Mouse (Mus musculus) splenic B cell, adult 2 months (primary cell): ENCODE measurements around the gene Sccpdh.
"Not testable (repeated sequence)": the region's sequence is repeated elsewhere in the genome, so short reads cannot be mapped to it uniquely, and the experiment has no call there.

Experiments
- DNase-seq: peaks from one replicate; pipeline ENCODE4 v3.0.0-alpha.2; 2011; ENCODE audit warnings: low read depth, low spot score
- H3K27me3 ChIP-seq: 2 replicates; pipeline ENCODE4 v1.6.1; 2012; ENCODE audit warnings: mild to moderate bottlenecking, low read length, moderate library complexity, mixed read lengths; ENCODE audit not compliant: control insufficient read depth, poor library complexity, insufficient read depth, severe bottlenecking
- H3K36me3 ChIP-seq: 2 replicates; pipeline ENCODE4 v1.6.1; 2012; ENCODE audit warnings: mild to moderate bottlenecking, low read length, moderate library complexity, mixed read lengths; ENCODE audit not compliant: control insufficient read depth, poor library complexity, insufficient read depth, severe bottlenecking

Sccpdh gene

GRCm38 (mm10) chr1:179648678-179649077, 19.3 kb upstream of the Sccpdh start:
- not testable (repeated sequence) for H3K27me3 ChIP-seq, H3K36me3 ChIP-seq, DNase-seq

DNA sequence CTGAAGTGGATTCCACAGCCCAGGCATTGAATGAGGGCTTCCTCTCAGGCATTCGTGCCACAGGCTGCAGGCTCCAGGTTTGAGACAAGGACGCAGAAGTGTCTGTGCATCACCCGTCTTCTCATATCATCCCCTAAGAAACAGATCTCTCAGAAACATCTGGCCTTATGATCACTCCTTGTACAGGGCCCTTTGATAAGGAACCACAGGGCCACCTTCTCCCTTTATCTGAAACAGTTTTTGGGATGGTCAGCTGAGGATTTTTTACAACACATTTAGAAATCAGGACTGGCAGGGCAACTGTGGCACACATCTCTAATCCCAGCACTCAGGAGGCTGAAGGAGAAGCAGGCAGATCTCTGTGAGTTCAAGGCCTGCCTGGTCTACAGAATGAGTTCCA, 18.7 kb upstream of the Sccpdh start:
- no peak for DNase-seq
- Histone ChIP-seq H3K36me3 (no peaks in the 10 kb centered on the region), H3K27me3 (no peaks in the 10 kb centered on the region; the same call in 1 of the 2 replicates)

GRCm38 (mm10) chr1:179650284-179650683, 17.7 kb upstream of the Sccpdh start:
- no peak for DNase-seq

DNA sequence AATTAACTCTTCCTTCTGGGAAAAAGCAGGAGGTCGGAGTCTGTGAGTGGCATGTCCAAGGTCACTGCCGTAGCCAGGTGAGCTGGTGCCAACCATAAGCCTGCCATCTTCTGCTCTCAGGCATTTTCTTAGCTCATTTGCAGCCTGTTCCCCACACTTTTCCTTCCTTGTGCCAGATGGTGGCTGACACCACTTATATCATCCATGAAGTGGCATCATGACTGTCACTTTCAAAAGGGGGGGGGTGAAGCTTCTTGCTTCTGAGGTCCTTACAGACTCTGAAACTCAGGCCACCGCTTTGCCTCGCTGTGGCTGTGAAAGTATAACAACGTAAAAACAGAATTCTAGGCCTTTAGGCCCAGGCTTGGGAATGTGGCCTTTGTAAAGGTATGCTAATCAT, 16.8 kb upstream of the Sccpdh start:
- DNase-seq: no peak
- Histone ChIP-seq H3K27me3 (no peaks in the 10 kb centered on the region; the same call in 1 of the 2 replicates), H3K36me3 (no peaks in the 10 kb centered on the region)

More at GRCm38 (mm10) chr1:179650284-179650683, 17.7 kb upstream of the Sccpdh start:
- Histone ChIP-seq H3K36me3 (no peaks in the 10 kb centered on the region), H3K27me3 (no peaks in the 10 kb centered on the region; the same call in 1 of the 2 replicates)

GRCm38 (mm10) chr1:179663065-179663464, 4.9 kb upstream of the Sccpdh start:
- Histone ChIP-seq H3K36me3 (no peaks in the 10 kb centered on the region), H3K27me3 (no peaks in the 10 kb centered on the region)
- DNase-seq: no peak

GRCm38 (mm10) chr1:179664309-179664930, 3.6 kb upstream of the Sccpdh start:
- H3K27me3 ChIP-seq: no peaks in the 10 kb centered on the region
- no peaks in the 10 kb centered on the region for H3K36me3 ChIP-seq
- DNase-seq: no peak

DNA sequence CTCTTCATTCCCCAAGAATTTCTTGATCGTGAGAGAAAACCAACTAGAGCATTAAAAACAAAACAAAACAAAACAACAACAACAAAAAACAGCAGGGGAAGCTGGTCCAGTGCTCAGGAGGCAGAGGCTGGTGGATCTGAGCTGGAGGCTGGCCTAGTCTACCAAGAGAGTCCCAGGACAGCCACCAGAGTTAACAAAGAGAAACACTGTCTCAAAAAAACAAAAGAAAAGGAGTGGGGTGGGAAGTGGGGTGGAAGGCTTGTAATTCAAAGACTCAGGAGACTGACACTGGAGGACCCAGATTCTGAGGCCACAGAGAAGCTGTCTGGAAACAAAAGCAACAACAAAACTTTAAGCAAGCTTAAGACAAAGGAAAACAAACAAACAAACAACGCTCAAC, 1.0 kb upstream of the Sccpdh start:
- H3K36me3 ChIP-seq: no peaks in the 10 kb centered on the region
- H3K27me3 ChIP-seq: no peaks in the 10 kb centered on the region
- no peak for DNase-seq

- Histone ChIP-seq H3K36me3 (no peaks in the 10 kb centered on the region), H3K27me3 (no peaks in the 10 kb centered on the region)
- DNase-seq: no peak
These were observed 560 bp upstream of the Sccpdh start for GRCm38 (mm10) chr1:179667450-179667849.

- peak; percentile 26 for DNase-seq
- no peaks in the 10 kb centered on the region for H3K36me3 ChIP-seq
- no peaks in the 10 kb centered on the region for H3K27me3 ChIP-seq
These were observed 977 bp downstream of the Sccpdh start for GRCm38 (mm10) chr1:179668836-179669537.

DNA sequence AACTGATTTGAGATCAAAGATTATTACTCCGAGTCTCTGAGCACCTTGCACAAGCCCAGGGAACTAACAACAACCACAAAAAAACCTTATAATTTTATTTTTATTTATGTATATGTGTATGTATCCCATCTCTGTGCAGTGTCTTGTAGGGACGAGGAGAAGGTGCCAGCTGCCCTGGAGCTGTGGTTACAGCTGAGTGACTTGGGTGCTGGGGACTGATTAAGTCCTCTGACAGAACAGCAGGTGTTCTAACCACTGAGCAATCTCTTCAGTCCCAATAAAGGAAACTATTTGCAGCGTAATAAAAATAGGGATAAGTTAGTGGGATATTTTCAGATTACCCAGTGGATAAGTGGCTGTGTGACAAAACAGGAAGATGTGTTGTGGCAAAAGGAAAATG, 6.3 kb downstream of the Sccpdh start:
- DNase-seq: no peak
- H3K27me3 ChIP-seq: no peaks in the 10 kb centered on the region
- H3K36me3 ChIP-seq: no peaks in the 10 kb centered on the region

- H3K36me3 ChIP-seq: no peaks in the 10 kb centered on the region
- no peaks in the 10 kb centered on the region for H3K27me3 ChIP-seq
- DNase-seq: no peak
These were observed 9.0 kb downstream of the Sccpdh start for GRCm38 (mm10) chr1:179677031-179677430.

GRCm38 (mm10) chr1:179679326-179679725, 11.3 kb downstream of the Sccpdh start:
- Histone ChIP-seq H3K27me3 (no peaks in the 10 kb centered on the region), H3K36me3 (no peaks in the 10 kb centered on the region)
- no peak for DNase-seq

DNA sequence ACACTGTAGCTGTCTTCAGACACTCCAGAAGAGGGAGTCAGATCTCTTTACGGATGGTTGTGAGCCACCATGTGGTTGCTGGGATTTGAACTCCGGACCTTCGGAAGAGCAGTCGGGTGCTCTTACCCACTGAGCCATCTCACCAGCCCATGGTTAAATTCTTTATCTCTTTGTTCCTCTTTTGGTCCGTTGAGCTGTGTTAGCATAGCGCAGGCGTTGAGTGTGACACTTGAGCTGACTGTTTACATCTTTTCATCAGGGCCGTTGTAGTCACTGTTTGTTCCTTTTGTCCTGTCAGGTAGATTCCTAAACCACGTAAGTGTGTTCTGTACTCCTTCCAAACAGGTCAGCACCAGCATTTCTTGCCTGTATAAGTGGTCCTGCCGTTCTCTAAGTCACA, 14.7 kb downstream of the Sccpdh start:
- not testable (repeated sequence) for DNase-seq, H3K36me3 ChIP-seq, H3K27me3 ChIP-seq

DNA sequence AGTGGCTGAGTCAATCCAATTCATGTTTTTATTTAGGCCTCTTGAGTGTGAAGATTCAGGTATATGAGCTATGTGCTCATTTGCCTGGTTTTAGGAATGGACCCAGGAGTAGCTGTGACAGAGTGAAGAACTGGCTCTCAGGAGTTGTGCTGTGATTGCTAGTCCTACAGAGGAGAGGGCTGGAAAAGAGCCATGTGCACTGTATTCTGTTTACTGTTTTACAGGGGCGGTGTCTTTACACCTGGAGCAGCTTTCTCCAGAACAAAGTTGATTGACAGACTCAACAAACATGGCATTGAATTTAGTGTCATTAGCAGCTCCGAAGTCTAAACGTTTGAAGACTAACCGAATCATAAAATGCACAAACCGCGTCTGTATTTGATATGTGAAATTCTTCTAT, 18.3 kb downstream of the Sccpdh start:
- Histone ChIP-seq H3K27me3 (no peaks in the 10 kb centered on the region), H3K36me3 (no peaks in the 10 kb centered on the region)
- no peak for DNase-seq

GRCm38 (mm10) chr1:179686781-179687180, 18.8 kb downstream of the Sccpdh start:
- no peak for DNase-seq
- Histone ChIP-seq H3K36me3 (no peaks in the 10 kb centered on the region), H3K27me3 (no peaks in the 10 kb centered on the region)
